Mouse (Mus musculus) right cerebral cortex, adult 2 months (tissue): ENCODE results near the gene Gm2056.
"Not testable (repeated sequence)": the region's sequence is repeated elsewhere in the genome, so short reads cannot be mapped to it uniquely, and the experiment has no call there.

Experiments
- DNase-seq, 2 experiments: peaks; one replicate each; pipeline ENCODE4 v3.0.0; 2021 to 2022; ENCODE audit warnings: low spot score in 2 of 2

Gene Gm2056

DNA sequence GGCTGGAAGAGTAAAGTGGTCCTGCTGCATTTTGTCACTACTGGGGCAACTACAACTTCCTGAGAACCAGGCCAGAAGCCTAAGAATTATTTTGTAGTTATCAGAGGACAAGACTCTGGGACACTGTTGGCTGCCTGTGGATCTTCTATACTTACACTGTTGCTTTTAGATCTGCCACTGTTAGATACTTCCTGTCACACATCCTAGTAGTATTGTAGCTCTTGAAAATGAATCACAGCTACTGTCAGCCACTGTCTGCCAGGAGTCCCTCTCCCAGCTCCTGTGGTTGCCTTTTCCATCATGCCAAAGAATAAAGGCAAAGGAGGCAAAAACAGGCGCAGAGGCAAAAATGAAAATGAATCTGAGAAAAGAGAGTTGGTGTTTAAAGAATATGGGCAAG lies at the start of gene Gm2056:
Gene Gm2056 (plus strand): TSS at position 301 of the 400 bp plus-strand sequence.
- not testable (repeated sequence) for DNase-seq

DNA sequence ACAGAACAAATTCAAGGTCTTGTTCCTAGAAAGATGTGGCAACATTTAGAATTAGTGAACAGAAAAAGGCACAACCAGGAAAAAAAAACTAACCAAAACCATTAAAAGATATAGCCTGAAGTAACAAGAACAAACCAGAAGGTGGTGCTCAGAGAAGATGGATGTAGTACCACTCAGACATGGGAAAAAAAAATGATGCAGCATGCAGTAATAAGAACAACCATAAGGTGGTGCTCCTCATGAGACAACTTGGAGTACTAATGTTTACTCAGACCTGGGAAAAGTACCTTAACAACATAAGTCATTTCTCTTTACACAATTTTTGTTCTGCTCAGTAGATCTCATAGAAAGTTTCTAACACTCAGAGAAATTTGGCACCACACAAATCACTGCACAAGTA lies 42.8 kb upstream of the Gm2056 start:
- peak in 1 of 2 experiments; percentile 2 for DNase-seq

DNA sequence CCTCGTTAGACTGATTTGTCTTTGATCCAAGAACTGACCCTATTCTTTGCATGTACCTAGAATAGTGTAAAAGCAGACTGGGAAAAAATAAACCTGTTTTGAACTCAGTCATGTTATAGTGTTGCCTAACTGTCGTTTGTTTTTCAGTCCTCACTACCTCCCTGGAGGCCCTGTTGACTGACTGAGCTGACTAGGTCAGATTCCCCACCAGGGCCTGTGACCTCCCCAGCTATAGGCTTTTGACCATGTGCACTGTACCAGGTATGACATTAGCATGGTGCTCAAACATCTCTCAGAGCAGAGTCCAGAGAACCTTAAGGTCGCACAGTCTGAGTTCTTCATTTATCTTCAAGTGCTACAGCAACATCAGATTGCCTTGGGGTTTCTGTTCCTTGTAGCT lies 22.7 kb upstream of the Gm2056 start:
- not testable (repeated sequence) for DNase-seq

DNA sequence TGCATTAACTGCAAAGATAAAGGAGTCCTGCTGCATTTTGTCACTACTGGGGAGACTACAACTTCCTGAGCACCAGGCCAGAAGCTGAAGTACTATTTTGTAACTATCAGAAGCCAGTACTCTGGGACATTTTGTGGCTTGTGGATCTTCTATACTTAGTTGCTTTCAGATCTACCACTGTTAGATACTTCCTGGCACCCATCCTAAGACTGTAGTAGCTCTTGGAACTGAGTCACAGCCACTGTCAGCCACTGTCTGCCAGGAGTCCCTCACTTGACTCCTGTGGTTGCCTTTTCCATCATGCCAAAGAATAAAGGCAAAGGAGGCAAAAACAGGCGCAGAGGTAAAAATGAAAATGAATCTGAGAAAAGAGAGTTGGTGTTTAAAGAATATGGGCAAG lies 15.3 kb upstream of the Gm2056 start, which contains the start of gene Gm2075:
Gene Gm2075 (plus strand): TSS at position 301 of the 400 bp plus-strand sequence.
- DNase-seq, result not testable (repeated sequence)

DNA sequence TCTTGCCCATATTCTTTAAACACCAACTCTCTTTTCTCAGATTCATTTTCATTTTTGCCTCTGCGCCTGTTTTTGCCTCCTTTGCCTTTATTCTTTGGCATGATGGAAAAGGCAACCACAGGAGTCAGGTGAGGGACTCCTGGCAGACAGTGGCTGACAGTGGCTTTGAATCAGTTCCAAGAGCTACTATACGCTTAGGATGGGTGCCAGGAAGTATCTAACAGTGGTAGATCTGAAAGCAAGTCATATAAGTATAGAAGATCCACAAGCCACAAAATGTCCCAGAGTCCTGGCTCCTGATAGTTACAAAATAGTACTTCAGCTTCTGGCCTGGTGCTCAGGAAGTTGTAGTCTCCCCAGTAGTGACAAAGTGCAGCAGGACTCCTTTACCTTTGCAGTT lies 8.1 kb upstream of the Gm2056 start, which contains the start of gene Gm6803:
Gene Gm6803 (minus strand): TSS at position 101 of the 400 bp plus-strand sequence.
- DNase-seq, result not testable (repeated sequence)

DNA sequence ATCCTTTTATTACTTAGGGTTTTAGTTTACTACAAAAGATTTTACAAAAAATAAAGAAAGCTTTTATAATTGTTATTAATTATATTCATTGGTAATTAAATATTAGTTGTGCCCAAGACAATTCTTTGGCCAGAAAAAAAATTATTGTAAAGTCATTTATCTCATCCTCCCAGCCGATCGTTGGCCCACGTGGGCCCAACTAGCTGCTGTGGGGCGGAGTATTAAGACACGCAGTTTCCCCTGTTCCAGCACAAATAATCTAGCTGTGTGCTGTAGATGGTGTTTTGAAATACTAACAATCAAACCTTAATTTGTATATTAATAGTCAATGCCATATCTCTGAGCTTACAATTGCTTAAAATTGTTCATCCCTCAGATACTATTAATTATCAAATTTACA lies 5.4 kb downstream of the Gm2056 start:
- DNase-seq, result not testable (repeated sequence)

DNA sequence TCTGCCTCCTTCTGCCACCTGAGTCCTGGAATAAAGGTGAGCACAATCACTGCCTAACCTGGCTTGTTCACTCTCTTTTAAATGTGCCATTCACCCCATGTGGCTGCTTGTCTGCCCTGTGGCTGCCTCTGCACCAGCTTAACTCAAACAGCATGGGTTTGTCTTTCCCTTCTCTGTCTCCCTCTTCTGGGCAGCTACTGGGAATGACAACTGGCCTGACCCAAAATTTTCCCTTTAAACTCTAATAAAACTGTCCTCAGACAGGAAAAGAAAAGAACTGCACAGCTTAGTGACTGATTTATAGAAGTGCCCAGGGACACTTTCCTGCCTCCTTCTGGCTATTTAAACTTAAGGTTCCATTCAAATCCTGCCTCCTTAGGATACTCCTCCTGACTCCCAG lies 12.3 kb downstream of the Gm2056 start:
- not testable (repeated sequence) for DNase-seq

DNA sequence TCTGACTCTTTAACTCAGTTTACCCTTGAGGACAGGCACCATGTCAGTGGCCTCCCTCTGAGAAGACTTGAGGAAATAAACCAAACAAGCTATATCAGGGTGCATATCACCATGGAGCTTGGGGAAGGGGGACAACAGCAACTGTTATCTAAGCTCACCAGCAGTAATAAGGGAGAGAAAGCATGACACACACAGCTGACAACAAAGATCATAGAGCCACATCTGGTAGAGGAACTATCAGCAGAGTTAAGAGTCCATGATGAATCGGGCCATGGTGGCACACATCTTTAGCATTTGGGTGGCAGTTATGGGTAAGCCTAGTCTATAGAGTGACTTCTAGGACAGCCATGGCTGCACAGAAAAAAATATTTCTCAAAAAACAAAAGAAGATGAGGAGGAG lies 12.9 kb downstream of the Gm2056 start:
- DNase-seq, result not testable (repeated sequence)

DNA sequence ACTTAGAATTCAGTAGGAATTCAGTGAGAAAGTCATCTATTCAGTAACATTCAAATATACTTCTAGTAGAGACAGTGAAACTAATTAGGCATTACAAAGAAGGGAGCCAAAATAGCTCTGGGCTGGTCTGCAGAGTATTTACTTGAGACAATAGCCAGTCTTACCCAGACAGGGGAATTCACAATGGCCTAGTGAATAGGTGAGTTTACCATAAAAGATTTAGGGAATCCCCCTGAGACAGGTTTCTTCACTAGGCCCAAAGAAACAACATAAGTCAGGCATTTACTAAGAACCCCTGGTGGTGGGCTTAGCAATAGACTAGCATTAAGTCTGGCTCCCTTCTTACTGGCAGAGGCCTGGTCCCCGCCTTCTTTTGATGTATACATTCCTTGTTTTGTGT lies 18.4 kb downstream of the Gm2056 start:
- DNase-seq, result not testable (repeated sequence)
